In the genomic region with DNA sequence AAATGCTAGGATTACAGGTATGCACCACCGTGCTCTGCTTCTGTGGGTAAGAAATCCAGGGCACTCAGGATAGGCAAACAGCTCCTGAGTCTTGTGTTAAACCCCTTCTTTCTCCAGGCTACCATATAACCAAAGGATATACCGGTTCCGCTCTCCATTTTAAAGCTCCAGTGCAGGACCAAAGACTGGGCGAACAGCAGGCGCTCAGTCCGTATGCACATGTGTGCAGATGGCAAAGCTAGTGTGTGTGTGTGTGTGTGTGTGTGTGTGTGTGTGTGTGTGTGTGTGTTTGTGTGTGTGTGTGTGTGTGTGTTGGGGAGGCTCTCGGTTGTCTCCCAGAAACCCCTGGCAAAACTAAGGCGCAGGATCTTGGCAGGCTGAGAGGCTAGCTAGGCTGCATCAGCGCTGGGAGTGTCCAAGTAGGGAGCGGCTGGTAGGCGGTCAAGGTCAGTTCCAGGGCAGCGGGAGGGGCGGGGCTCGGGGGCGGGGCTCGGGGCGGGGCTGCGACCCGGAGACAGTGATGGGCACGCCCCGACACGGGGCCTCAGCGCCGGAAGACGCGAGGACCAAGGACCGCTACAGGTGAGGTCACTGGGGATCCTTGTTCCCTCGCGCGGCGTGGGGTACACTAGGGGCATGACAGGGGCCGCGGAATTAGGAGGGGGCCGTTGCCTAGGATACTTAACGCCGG, we compare ENCODE assay signal across 8 mouse cellular contexts. TPM values are rescaled to one million over a fixed set of nuclear protein-coding genes. Genes with fewer than 3 reads are reported as not detected.
DNase-seq lines count a peak whose midpoint lies in the region; ATAC-seq and TF ChIP-seq lines count a peak whose summit lies in the region.

A gene (plus strand): TSS at position 493 of the 691 bp plus-strand sequence.

- no peaks in the 10 kb centered on the region for H3K36me3 ChIP-seq in hindbrain, embryonic 15.5 days
- no peaks in the 10 kb centered on the region for H3K36me3 ChIP-seq in liver, embryonic 13.5 days

- 14% methylated on average over 30 of the region's 36 CpGs for WGBS in hindbrain, embryonic 15.5 days
- WGBS in liver, embryonic 13.5 days (ENCODE audit: insufficient replicate concordance) = 14% methylated on average over 31 of the region's 36 CpGs

- H3K27me3 ChIP-seq in hindbrain, embryonic 15.5 days = 0 out of 2 replicates have a peak, but pooled peaks cover 4% of the 10 kb centered on the region
- H3K27me3 ChIP-seq in liver, embryonic 13.5 days = no peaks in the 10 kb centered on the region

- H3K4me2 ChIP-seq in hindbrain, embryonic 15.5 days = peak within 1 kb of the TSS; percentile 77
- peak within 1 kb of the TSS; percentile 87 for H3K4me2 ChIP-seq in liver, embryonic 13.5 days

- H3K9ac ChIP-seq in hindbrain, embryonic 15.5 days = peak within 1 kb of the TSS; percentile 48
- H3K9ac ChIP-seq in liver, embryonic 13.5 days = peak within 1 kb of the TSS; percentile 63

- H3K4me1 ChIP-seq in hindbrain, embryonic 15.5 days (replicated peaks) = peaks cover 8% of the 10 kb centered on the region; the same call in 1 of the 2 replicates
- peaks cover 21% of the 10 kb centered on the region for H3K4me1 ChIP-seq in liver, embryonic 13.5 days (replicated peaks)

- peak; percentile 81 for ATAC-seq in hindbrain, embryonic 15.5 days (ENCODE audit: low FRiP score, low read depth)
- ATAC-seq in liver, embryonic 13.5 days (ENCODE audit: low read depth) = peak; percentile 91

- peak within 1 kb of the TSS; percentile 87 for H3K27ac ChIP-seq in gastrocnemius, adult 2 months
- H3K27ac ChIP-seq in hindbrain, embryonic 15.5 days (replicated peaks) = no peak within 1 kb of the TSS
- no peak within 1 kb of the TSS for H3K27ac ChIP-seq in liver, embryonic 13.5 days

- peak within 1 kb of the TSS; percentile 90 for H3K4me3 ChIP-seq in gastrocnemius, adult 2 months
- peak within 1 kb of the TSS; percentile 45 for H3K4me3 ChIP-seq in hindbrain, embryonic 15.5 days
- peak within 1 kb of the TSS; percentile 64 for H3K4me3 ChIP-seq in liver, embryonic 13.5 days (replicated peaks)

- TF ChIP-seq CTCF in gastrocnemius, adult 2 months (IDR thresholded peaks at IDR 0.05) = no peak

- H3K9me3 ChIP-seq in hindbrain, embryonic 15.5 days = no peaks in the 10 kb centered on the region
- no peaks in the 10 kb centered on the region for H3K9me3 ChIP-seq in liver, embryonic 13.5 days (replicated peaks)

- intact Hi-C loops in gastrocnemius, adult 2 months (cut with DNase I) = no loop called here

- DNase-seq in cerebellum, adult 11-12 months = peak; percentile 49
- DNase-seq in cerebellum, adult 11 months = no peak
- peak; percentile 40 for DNase-seq in cerebellum, adult 9-10 months
- peak; percentile 89 for DNase-seq in gastrocnemius, adult 2 months
- DNase-seq in liver, embryonic 13.5 days = peak; percentile 53
- DNase-seq in neural tube, embryonic 10.5 days (ENCODE audit: extremely low spot score, low spot score) = peak; percentile 85
- peak; percentile 27 for DNase-seq in thymus, postnatal 14 days

RNA-seq across cellular contexts. Expression of the gene that starts here (rescaled TPM):
- total RNA-seq in gastrocnemius, adult 2 months (2021) = 10 to 100 TPM; 13.9 to 19.7 TPM
- 13.8 and 14.2 TPM in 2 replicates for polyA plus RNA-seq in hindbrain, embryonic 15.5 days (2015; fragmentation: Nextera tagmentation; extraction: Ambion mirVana)
- 3.0 and 3.1 TPM in 2 replicates for polyA plus RNA-seq in liver, embryonic 13.5 days (2015; fragmentation: Nextera tagmentation; extraction: Ambion mirVana)
